Mouse (Mus musculus) kidney, adult 8-10 months (tissue): ENCODE data around the gene 1520401A03Rik.
A peak's percentile ranks its signal among the peaks of the same experiment; 100 is the strongest.

Source experiments
- DNase-seq, 2 experiments: peaks; one replicate each; pipeline ENCODE4 v3.0.0; 2022

The 1520401A03Rik gene

DNA sequence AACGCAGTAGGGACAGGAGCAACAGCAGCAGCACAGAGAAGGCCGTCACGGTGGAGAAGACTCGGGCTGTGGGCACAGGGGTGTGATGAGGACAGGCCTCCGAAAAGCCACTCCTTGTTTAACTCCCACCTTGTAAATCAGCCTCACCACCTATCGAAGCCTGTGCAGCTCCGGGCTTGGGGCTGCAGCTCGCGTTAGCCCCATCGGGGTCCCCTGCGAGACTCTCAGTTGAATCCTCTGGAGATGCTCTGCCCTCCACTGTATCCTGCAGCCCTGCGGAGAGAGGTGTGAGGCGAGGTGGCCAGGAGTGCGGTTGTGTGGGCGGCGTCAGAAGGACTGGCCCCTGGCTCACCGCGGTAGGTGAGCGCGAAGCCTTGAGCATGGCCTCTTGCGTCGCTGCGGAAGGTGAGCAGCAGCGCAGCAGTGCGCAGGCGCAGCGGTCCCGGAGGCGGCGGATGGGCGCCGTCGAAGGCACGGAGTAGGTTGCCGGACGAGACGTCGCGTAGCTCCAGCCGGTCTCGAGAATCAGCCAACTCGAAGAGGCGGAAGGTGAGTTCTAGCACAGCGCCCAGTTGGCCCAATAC lies 19.7 kb upstream of the 1520401A03Rik start:
- no peak for DNase-seq

DNA sequence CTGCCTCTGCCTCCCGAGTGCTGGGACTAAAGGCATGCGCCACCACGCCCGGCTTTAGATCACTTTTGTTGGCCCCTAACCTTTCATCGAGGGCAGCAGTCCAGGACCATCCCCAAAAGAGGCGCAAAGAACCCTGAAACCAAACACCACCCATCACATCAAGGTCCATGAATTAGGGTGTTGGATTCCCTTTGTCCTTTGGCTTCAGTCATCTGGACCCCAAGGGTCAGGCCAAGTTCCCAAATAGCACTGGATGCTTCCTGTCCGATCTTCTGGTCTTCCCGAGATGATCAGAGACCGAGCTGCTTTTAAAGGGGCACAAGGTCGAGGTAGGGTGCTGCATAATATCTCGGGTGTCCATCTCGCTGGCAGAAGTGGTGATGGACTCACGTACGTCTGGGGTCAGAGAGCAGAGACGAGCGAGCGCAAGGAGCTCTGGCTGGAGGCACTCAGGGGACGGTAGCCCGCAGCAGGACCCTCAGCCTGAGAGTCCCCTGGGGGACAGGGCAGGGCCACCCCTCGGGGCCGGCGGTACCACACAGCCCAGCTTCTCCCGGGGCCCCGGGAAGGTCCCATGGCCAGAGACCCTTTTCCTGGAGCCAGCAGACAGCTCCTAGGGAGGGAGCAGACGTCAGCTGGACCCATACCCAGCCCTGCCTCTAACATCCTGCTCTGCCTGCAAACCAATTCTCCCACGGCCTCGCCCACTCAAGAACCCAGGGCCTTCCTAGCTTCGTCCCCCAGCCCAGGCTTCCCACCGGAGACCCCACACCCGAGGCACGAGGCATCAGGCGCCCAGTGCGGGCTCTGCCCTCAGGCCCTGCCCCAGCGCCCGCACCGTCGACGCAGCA lies 19.0 kb upstream of the 1520401A03Rik start:
- no peak for DNase-seq

DNA sequence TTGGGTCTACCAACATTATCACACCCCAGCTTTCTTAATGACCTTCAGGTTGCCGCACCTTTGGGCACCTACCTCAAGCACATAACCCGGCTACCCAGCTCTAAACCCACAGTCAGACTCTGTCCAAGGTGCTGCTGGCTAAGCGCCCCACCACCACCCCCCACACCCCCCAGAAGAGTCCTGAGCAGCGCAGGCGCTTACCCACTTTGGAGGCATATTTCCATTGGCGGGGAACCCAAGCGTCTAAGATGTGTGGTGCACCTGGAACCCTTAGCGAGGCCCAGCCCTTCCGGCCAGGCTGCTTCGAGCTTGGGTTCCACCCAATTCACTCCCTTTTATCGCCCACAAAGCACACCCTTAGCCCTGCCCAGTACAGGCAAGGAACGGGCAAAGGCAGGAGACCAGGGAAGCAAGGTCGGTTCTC lies 18.0 kb upstream of the 1520401A03Rik start, which contains the start of gene Paqr4:
Gene Paqr4 (minus strand): TSS at position 270 of the 424 bp plus-strand sequence.
- DNase-seq, result no peak

DNA sequence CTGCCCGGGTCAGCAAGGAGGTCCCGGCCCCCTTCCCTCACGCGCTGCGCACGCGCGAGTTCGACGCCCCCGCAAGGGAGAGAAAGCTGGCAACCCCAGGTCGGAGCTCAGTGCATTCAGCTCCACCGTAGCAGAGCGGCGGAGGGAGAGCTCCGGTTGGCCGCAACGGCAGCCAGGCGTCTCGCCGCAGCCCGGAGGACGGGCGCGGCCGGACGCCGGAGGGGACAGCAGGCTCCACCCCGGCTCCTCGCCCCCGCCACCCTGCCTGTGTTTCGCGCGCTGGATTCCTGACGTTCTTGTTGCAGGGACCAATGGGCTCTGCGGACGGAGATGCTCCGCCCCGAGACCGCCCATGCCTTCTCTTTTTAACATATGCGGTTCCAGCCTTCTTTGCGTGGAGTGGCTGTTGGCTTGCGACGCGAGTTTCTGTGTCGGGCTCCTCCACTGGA lies 17.6 kb upstream of the 1520401A03Rik start:
- DNase-seq, result peak; percentile 84 to 85

DNA sequence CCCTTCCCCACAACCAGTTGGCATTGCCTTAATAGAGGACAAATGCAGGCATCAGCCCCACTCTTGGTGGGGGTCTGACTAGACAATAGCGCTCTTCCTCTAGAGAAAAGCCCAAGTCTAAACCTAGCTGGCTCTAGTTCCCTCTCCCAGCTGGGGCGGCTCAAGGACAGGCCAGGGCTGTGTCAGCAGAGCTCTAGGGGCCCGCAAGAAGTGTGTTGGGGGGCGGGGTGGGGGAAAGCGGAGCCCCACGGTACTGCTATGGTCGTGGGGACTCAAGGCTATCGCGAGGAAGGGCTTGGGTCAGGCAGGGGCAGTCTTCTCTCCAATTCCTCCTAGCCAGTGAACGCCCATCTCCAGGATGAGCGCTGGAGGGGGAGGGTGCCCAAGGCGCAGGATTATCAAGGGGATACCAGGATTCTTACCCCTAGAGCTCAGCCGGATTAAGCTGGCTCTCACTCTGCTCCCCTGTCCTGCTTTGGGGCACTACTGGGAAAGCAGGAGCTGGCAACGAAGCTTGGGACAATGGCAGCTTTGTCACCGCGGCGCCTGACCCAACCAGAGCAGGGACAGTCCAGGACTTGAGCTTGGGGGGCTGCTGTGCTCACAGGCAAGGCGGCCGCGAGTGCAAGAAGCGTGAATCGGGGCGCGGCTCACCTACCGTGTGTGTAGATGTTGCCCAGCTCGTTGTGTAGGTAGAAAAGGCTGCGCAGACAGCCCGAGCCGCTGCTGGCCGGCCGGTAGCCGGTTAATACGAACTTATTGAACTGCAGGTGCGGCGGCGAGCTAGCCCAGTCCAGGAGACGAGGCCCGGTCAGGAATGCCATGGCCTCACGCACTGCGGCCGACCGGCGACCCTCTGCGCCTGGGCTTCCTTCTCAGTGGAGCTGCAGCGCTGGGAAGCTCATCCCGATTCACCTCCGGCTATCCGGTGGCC lies 16.9 kb upstream of the 1520401A03Rik start:
- no peak for DNase-seq

DNA sequence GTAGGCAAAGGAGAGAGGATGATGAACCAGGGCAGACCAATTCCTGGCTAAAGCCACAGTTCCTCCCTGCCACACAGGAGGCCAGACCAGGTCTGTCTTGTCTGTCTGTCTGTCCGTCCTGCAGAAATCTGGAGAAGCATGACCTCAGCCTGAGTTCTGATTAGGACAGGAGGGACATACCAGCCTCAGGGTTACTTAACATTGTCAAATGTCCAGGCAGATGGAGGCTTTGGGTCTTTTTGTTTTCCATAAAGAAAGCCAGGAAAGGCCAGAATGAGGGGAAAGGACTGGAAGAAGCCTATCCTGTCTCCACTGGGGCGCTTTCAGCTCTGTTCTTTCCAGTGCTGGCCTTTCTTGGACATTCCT lies 16.2 kb upstream of the 1520401A03Rik start:
- DNase-seq, result no peak

DNA sequence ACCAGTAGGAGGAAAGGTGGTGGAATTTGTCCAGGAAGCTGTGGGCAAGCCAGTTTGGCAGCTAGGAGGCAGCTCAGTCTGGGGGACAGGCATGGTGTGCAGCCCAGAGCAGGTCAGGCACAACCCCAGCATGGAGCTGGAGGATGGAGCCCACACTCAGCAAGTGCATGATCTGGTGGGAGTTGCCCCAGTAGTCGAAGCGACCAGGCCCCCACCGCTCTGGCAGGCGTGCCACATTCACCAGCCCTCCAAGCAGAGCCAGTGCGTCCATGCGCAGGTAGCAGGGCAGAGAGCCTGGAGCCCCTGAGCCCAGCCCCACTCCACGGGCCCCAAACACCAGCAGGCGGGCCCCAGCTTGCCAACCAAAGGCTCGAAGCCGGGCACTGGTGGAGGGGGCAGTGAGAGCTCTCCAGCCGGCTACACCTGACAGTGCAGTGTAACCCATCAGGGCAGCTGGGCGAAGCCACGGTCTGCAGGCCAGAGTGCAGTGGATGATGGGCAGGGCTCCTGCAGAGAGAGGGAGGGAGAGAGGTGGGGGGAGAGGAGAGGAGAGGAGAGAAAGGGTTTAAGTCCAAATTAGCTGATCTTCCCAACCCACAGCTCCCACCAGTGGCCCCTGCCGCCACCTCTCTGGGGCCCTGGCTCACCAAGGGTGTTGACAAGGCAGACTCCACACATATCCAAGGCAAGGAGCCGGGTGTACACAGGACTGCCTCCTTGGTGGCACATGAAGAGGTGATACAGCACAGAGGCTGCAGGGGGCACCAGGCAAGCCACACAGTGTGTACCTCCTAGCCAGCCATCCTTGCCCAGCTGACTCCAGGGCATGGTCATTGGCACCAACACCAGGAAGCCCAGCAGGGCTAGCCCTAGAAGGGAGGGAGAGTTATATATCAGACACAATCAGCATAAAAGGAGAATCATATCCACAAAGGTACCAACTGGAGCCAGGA lies 15.2 kb upstream of the 1520401A03Rik start:
- no peak for DNase-seq

DNA sequence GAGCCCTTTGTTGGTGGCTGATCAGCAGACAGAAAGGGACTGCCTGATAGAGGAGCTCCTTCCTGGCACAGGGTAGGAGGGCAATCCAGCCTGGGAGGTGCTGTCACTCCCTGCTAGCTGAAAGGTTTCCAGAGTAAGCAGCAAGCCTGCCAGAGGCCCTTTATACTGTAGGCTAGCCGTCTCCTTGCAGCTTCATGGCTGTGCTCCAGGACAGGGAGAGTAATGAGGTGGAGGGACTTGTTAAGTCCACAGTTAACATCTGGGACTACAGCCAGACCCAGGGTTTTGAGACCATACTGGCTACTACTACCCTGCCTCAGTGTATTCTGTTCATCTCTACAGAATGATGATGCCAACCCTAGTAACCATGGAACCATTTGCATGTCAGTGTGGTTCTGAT lies 11.8 kb upstream of the 1520401A03Rik start:
- DNase-seq, result no peak

DNA sequence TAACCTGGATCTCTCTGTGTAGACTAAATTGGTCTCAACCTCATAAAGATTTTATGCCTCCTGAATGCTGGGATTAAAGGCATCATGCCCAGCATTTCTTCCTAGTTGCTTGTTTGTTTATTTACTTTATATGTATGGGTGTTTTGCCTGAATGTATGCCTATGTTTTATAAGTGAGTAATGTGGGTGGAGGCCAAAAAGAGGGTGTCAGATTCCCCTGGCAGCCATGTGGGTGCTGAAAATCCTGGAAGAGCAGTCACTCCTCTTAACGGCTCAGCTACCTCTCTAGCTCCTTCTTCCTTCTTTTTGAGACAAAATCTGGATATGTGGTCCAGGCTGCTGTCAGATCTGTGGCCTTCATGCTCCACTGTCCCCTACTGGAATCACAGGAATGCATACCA lies 7.9 kb upstream of the 1520401A03Rik start:
- no peak for DNase-seq

DNA sequence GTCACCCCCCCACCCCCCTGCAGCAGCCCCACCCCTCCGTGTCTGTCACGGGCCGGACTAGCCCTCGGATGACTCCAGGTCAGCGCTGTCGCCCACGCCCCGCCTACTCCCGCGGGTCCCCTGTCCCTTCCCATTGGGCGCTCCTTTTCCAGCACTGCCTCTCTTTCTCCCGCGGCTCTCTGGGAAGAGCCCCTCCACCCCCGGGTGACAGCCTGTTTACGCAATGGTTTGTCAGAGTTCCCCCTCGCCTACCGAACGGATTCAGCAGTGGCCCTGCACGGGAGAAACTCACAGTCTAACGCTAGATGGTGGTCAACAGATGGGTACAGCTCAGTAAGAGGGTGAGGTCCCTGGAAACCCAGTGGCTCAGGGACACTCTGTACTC lies 4.2 kb upstream of the 1520401A03Rik start:
- DNase-seq, result peak; percentile 44 to 54

DNA sequence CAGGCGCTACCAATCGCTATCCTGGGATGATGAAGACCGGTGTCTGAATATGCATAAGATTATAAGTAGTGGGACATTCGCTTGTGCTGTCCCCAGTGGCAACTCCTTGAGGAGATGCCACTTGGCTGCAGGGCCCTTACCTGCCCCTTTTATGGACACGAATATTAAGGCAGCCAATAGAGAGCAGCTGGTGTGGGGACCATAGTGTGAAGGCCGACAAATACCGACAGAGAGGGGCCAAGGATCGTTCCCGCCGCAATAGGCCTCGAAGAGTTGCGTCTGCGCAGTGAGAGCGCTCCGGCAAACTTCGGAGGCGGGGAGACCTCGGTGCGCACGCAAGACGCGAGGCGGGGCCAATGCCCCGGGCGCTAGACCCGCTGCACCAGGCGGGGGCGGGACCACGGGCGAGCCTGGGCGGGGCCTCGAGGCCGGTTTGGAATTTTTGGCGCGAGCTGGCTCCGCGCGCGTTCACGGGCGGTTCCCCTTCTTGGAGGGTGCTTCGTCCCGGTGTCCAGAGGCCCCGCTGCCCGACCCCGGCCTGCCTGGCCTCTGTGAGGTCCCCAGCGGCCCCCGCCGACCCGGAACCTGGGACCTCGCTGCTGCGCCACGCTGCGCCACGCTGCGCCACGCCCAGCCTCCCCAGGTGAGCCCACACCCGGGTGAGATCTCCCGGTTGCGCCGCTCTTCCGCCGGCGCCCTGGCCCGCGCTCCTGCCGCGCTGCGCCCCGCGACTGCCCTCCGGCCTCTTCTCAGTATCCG lies 3.6 kb upstream of the 1520401A03Rik start, which contains the start of gene Pkmyt1:
Gene Pkmyt1 (plus strand): TSS at position 338 of the 759 bp plus-strand sequence.
- DNase-seq, result peak; percentile 93 to 94

DNA sequence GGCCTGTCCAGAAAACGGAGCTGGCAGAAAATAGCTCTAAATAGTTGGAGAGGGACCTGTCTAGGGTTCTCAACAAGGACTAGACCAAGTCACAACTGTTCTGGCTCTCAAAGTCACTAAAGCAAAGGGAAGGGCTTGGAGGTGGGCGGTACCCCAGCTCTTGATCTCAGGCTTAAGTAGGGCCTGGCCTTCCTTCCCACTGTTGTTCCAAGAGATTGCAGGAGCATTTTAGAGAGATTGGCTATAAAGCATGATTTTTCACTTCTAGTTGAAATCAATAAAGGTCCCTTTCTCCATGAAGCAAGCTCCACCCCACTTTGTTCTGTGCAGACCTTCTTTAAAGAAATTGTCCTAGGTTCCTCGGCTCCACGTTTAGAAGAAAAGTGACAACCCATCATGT lies 2.9 kb upstream of the 1520401A03Rik start:
- no peak for DNase-seq

DNA sequence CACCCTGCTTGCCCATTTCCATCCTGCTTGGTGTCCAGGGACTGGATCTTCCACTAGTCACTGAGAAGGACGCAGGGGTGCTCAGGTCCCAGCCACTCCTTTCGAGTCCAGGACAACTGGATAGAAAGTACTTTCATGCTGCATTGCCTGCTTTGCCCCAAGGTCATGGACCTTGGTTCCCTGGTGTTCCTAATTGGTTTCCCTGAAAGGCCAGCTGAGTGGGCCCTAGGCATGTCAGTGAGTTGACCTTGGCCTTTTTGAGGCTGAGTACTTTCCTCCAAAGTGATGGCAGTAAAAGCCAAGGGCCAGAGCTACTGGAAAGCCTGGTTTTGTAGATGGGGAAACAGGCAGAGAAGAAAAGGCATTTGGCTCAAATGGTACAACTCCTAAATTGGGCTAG lies 697 bp downstream of the 1520401A03Rik start:
- DNase-seq, result no peak

DNA sequence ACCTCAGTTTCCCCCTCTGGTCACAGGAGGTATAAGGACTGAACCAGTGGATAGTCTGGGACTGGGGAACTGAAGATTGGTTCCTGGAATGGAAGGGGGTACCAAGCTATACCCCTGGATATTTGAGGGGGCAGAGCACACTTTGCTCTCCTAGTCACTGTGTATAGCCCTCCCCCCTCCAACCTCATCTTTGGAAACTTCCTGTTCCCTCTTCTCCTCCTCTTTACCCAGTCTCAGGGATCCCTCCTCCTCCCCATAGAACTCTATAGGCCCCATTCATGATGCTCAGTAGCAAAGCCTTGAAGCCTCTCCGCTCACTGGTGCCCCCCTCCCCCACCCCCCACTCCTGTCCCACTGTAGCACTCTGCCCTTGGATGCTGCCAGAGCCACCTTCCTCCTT lies 3.1 kb downstream of the 1520401A03Rik start:
- no peak for DNase-seq

DNA sequence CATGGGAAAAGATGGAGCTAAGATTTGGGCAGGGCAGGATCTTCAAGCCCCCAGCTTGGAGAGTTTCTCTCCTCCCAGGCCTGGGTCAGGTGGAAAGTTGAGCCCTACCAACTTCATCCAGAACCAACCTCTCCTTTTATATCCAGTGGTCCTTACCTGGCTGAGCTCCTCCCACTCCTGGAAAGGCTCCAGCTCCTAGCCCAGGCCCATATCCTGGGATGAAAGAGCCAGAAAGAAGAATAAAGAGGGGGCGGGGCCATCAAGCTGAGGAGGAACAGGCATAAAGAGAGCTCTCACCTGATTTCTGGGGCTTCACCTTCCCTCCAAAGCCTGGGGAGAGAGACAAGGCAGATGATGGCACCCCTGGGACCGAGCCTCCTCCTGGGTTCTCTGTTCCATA lies 5.6 kb downstream of the 1520401A03Rik start:
- DNase-seq, result no peak

DNA sequence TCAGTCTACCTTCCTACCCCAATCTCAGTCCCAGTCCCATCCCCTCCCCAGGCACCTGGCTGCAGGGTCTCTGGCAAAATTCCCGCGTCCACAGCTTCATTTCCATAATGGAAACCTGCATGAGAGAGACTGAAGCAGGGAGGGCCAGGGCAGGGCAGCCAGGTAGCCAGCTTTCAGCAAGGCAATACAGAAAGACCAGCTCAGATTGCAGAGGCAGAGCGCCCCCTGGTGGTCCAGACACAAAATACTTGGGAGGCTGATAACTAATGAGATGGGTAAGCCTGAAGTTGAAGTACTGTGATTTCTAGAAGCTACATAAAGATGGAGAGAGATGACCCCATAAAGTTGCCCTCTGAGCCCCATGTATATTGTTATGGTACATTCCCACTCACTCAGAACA lies 16.4 kb downstream of the 1520401A03Rik start:
- peak; percentile 52 to 80 for DNase-seq

DNA sequence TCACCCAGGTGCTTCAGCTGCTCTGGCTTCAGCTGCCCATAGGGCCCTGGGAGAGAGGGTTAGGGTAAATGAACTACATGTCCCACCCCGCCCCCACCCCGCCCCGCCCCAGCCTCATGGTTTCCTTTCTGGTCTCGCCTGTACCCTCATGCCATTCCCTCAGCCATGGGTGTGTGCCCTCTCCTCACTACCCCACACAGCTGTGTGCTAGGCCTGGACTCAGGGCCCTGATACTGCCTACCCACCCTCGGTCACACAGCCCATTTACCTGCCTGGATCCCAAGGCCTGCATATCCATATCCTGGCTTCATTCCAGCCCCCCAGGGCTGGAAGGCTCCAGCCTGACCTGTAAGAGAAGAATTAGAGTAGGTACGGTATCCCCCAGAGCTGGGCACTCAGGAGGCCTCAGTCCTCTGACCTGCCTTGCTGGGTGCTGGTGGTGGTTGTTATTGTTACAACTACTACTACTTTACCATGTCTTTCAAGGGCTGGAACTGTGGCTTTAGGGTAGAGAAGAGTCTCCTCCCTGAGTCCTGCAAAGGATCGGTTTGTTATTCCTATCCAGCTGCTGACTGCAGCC lies 17.0 kb downstream of the 1520401A03Rik start:
- no peak for DNase-seq

DNA sequence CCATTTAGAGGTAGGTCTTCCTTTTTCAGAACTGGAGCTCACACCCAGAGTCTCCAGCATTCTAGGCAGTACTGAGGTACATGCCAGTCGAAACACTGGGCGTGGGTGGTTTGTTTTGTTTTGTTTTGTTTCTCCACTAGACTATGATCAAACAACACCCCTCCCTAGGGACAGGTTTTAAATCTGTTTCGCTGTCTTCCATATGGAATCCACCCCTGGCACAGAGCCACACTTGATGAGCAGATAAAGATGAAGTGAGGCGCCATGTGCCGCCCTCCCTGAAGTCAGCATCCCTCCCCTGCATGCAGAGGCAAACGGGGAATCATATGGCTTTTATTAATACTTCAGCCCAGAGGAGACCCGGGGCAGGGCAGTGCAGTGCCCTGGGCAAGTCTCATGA lies 17.8 kb downstream of the 1520401A03Rik start:
- DNase-seq, result no peak

DNA sequence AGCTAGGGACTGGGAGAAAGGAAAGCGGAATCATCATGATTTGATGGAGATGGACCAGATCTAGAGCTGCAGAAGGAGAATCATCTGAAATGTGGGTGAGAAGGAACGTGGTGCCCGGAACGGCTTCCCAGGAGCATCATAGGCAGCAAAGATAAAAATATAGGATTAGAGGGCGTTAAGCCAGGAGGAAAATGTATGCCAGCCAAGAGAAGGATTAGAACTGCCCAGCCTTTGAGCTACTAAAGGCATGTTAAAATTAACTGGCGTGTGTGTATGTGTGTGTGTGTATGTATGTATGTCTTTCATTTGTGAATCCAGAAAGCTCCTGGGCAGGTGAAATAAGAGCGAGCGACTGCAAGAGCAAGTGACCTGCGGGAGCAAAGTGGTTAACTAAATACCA lies 19.3 kb downstream of the 1520401A03Rik start:
- no peak for DNase-seq

DNA sequence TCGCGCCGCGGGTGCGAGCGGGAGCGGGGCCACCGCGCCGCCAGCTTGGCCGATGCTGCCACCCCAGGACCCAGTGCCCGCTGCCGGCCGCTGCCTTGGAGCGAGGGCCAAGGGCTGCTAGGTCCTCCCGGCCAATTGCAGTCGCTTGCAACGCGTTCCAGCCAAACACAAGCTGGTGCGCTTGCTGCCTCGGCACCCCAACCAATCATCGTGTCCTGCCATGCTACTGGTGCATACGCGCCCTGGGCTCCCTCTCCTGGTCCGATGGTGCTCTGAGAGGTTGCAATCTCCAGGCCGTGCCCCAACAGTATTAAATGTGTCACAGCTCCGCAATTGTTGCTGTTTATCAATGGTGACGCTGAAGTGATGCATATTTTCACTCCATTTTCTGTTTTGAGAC lies 22.5 kb downstream of the 1520401A03Rik start:
- DNase-seq, result peak; percentile 92 to 94
